Mouse (Mus musculus): ENCODE measurements around the gene Ttc21b.
"Not testable (repeated sequence)": the region's sequence is repeated elsewhere in the genome, so short reads cannot be mapped to it uniquely, and the experiment has no call there.

Ttc21b gene

DNA sequence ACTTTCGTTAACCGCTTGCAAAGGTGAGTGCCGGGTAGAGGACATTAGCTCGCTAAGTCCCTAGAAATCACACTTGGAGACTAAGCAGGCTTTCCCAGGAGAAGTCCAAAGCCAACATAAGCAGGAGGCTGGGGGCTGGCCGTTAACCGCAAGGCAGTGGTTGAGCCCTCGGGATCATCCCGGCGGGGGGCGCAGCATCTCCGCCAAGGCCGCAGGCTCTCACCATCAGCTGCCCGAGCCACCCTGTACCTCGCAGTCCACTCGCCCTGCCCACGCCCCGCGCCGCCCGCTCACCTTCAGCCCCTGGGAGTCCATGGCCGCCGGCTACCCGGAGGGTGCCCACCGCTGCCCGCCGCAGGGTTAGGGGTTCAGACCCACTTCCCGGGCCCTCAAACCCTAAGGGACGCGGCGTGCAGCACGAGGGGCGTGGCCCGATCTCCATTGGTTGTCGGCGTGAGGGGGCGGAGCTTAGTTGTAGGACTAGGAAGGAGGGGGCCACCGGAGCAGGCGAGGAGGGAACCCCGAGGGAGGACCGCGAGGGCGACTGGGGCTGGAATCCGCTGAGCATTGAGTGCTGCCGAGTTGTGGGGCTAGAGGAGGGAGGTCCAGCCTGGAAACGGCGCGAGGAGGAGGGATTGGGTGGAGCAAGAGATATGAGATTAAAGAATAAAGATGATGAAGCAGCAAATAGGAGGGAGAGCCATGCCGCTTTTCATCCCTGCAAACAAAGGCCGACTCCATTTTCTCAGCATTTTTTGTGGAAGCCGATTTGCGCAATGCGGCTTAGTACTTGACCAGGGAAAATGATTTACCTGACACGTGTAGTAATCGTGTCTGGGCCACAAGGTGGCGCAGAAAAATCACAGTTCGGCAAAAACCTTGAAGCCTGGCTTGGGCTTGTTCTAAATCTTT is at the start of gene Ttc21b:
TSS of gene Ttc21b (minus strand) at position 398 of the 912 bp plus-strand sequence.
- peak; percentile 99 for DNase-seq

- DNase-seq = no peak
Measured at GRCm38 (mm10) chr2:66272551-66272950, 16.1 kb upstream of the Ttc21b start.

DNA sequence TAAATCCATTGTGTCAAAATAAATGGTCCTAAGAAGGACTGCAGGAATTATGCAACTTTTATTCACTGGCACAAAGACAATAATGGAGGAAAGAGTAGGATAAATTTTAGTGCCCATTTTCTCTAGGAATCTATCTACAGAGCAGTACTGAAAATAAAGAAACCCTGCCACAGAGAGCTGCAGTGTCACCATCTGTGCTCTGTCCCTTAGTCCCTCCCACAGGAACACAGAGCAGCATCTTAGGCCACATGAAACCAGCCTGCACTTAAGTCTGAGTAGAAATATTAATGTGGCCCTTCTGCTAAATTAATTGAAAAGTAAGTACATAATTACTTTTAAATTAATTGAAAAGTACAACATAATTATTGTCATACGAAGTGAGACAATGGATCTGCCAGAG is 12.4 kb downstream of the Ttc21b start:
- DNase-seq = no peak

DNA sequence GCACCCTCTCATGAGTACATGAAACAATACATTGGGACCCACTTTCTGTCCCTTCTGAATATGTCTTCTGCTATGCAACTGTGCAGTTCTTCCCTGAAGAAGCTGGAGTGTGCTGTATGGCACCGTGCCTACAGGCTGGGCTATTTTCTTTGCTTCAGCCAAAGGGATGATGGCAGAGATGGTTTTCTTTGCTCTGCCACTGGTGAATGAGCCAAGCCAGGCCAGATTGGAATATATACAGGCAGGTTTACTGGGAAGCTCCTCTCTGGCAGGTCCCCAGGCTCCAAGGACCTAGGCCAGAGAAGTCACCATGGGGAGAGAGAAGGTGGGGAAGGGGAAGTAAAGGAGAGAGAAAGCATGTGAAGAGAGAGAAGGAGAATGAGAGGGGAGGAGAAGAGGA is 16.1 kb downstream of the Ttc21b start:
- no peak for DNase-seq

- DNase-seq = no peak
Measured at GRCm38 (mm10) chr2:66238886-66239285, 17.5 kb downstream of the Ttc21b start.

DNA sequence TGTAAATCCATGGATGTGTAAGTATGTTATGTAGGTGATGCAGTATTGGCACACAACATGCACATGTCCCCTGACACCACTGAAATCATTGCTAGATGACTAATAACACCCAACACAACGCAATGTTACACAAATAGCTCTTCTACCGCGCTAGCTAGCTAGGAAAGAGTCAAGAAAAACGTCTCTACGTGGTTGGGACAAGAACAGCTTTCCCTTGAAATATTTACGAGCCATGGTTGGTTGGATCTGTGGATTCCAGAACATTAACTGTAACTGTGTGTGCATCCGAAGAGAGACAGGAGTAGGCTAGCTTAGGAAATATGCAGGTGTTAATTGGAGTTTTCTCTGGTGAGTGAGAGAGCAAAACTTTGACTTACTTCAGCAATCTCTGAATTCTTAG is 35.5 kb downstream of the Ttc21b start:
- no peak for DNase-seq

DNA sequence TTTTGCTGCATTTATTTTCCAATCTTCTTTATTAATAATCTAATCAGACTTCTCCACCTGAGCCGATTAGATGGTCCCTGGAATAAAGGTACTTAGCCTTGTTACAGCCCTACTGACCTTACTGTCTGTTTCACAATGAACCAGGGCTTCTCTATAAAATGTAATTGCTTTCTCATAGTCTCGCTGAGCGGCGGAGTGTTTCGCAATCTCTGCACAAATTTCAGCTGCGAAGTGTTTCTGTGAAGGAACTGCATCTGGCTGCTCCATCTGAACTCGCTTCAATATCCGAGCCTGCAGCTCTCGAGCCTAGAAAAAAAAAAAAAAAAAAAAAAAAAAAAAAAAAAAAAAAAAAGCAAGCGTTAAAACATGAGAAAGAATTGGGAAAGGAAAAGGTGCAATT is 46.5 kb downstream of the Ttc21b start:
- DNase-seq = no peak

DNA sequence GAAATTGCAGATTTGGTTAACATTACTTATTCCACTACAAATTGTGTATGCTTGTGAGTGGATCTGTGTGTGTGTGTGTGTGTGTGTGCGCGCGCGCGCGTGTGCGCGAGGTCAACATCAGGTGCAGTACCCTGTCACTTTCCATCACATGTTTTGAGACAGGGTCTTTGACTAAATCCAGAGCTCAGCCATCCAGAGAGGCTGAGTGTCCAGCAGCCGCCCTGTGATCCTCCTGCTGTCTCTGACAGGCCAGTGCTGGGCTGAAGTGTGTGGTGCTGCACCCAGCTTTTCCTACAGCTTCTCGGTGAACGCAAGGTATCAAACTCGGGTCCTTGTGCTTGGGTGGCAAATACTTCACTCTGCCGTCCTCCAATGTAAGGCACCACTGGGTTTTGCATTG is 47.1 kb downstream of the Ttc21b start:
- no peak for DNase-seq

DNA sequence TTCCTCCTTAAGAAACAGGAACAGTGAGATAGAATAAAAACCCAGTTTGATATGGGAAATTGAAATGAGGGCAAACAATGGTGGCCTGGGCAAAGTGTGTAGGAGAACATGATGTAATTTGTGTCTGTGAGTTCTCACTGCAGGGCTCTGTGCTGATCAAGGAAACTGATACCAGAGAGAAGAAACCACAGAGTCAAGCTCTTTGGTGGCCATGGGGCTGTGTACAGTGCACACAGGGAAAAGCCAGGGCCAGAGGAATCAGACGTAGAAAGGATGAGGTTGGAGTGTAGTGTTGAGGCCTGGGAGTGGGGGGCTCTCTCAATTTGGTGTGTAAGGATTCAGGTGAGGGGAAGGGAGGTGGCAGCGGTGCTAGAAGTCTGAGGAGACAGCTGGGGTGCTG is 49.6 kb downstream of the Ttc21b start:
- no peak for DNase-seq

DNA sequence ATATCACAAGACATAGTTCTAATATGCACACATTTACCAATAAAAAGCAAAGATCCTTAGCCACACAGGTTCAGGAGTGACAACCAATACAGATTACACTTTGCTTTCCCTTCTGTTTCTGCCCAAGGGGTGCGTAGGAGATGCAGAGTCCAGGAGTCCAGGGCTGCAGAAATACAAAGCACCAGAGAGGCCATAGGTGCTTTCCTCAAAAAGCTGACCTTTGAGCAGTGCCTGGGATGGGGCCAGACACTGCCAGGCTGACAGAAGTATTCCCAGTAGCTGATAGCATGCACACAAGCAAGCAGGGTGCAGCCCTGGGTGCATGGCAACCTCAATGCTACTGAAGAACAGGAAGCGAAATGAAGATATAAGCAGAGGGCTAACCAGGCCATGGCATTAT is 52.2 kb downstream of the Ttc21b start:
- DNase-seq = no peak

- DNase-seq = no peak
Measured at GRCm38 (mm10) chr2:66200195-66200594, 56.2 kb downstream of the Ttc21b start.

DNA sequence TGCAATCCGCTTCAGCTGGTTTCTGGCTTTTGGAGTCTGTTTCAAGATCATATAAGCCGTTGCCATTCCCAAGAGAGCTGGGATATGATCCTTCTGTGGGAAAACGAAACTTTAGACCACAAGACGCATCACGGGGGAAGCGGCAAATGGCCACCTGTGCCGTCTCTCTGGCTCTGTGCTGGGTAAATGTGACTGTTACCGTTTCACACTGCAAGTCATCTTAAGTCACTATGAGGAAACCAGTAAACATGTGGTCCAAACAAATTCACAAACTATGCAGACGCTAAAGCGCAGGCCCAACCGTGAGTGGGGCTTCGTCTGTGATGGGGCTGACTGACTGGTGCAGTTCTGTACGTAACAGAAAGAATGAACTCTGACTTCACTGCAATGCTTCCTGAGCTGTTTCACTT is 64.7 kb downstream of the Ttc21b start:
- no peak for DNase-seq

DNA sequence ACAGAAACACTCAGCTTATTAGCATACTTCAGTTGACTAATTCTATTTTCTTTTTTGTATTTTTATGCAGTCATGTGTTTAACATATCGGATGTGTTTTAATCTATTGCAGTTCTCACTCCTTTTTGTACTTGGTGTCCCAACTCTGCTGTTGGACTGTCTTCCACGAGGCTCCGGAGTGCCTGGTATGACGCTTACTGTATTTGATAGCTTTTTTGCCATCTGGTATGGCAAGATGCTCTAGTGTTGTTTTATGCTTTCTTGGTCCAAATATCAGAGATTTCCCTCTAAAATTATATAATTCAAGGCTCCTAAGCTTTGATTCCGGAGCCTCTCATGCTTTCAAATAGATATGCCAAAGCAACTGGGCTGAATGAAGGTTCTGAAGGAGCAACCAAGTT is 66.3 kb downstream of the Ttc21b start:
- no peak for DNase-seq

DNA sequence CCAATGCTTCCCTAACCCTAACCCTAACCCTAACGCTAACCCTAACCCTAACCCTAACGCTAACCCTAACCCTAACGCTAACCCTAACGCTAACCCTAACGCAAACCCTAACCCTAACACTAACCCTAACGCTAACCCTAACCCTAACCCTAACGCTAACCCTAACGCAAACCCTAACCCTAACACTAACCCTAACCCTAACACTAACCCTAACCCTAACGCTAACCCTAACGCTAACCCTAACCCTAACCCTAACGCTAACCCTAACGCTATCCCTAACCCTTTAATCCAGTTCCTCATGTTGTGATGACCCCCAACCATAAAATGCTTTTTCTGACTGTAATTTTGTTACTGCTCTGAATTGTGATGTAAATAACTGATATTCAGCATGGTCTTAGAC is 67.2 kb downstream of the Ttc21b start:
- not testable (repeated sequence) for DNase-seq

DNA sequence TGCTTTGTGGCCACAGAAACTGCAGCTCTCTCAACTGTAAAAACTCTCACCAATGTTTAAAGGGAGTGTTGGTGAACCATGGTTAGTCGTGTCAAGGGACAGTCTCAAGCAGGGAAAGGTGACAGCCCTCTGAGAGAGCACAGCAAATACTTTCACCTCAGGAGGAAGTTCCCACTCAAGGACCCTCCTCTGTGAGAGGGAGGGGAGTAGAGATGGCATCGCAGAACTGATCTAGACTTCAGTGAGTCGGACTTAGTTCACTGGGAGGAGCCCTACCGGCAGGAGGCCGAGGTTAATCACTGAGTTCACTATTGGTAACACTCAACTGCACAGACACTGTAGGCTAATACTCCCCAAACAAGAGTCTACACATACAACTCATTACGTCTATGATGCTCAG is 68.9 kb downstream of the Ttc21b start:
- DNase-seq = no peak

DNA sequence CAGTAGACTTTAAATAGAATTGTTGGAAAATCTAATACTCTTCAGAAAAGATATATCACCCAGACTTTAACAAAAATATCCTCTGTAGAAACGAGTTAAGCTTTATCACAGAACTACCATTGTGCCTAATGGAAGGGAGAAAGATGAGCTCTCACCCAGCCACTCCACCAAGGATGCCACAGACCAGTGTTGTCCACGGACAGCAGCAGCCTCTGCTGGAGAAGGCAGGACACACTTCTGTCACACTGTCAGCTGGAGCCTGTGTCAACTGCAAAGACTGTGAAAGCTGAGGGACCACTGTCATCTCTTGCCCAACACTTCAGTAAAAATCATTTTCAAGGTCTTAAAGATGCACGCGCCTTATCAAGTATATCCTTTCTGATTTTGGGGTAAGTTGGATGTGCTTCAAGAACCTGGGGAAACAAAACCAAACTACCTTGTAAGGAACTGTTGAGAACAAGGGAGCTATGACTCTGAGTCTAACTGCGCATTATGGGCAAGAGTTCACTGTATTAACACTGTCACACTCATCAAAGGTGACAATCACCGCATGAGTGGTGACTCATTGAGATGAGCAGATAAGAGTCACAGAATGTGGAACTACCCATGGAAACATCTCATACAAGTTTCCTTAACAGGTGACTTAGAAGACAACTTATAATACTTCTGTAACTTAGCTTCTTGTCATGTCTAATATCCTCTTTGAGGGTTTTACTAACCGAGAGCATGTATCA is 71.8 kb downstream of the Ttc21b start:
- no peak for DNase-seq

- peak; percentile 77 for DNase-seq
Measured at GRCm38 (mm10) chr2:66180293-66180692, 76.1 kb downstream of the Ttc21b start.

DNA sequence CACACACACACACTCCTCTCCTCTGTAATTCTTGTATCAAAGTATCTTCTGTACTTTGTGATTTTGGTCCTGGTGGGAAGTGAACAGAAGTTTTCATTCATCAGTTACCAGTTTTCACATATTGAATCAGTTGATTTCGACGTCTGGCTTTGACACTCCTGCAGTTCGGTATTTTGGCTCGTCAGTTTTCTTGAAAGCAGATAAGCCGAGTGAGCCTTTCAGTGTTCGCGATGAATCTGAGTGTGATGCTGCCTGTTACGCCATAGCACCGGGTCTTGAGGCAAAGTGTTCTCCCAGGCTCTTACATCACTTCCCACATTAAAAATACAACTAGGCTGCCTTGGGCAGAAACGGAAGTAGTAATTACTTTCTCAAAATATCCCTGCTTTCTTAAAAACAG is 76.6 kb downstream of the Ttc21b start:
- DNase-seq = no peak

- no peak for DNase-seq
Measured at GRCm38 (mm10) chr2:66178848-66179215, 77.6 kb downstream of the Ttc21b start.

DNA sequence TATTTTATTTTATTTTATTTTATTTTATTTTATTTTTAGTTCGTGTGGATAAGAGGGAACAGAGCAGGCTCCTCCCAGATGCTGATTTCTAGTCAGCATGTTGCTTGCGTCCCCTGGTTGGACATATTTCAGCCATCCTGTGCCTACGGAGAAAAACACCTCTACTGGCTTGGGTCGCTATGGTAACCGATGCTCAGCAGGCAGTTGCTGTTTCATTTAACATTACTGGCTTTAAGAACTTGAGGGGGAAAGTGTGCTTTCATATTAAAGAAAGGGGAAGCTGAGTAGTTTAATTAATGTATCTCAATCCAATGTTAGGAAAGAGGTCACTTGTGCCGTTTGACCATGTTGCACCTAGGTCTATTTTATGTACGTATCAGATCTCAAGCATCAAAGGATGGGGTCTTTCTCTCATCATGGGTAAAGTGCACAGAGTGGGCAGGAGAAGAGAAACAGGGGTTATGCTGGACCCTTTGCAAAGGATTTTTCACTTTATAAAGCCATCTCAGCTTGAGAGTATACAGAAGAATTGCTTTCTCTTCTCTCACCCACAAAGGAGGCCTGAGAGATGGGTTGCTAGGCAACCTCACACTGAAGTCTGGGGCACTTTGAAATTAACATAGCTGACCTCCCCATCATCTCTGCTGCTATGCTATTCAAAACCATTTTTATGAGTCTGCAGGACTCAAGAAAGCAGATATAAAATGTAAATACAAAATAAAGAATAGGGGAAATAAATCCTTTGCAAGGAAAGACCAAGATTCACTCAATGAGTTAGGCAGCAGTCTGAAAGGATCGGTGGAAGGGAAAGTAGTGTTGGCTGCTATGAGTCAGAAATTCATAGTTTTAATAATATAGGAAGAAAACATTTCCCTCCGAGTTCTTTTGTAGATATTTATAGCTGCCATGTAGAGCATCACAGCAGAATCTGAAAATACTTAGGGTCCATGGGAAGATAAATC is 78.2 kb downstream of the Ttc21b start:
- DNase-seq = peak; percentile 70

DNA sequence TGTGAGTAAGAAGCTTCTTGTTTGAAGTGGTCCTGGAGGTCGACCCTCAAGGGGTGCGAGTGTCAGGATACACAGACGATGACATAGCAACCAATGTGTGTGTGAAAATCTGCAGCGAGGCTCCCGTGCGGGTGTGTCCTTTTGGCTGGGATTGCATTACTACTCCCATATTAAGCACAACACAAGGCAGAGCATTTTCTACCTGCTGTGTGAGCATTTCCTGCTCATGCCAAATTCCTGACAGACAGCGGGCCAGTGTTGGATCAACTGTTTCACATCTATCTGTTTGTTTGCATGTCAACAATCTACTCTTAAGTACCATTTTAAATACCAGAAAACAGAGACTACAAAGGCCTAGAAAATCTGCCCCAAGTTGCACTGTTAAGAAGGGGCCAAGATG is 79.4 kb downstream of the Ttc21b start:
- DNase-seq = no peak

DNA sequence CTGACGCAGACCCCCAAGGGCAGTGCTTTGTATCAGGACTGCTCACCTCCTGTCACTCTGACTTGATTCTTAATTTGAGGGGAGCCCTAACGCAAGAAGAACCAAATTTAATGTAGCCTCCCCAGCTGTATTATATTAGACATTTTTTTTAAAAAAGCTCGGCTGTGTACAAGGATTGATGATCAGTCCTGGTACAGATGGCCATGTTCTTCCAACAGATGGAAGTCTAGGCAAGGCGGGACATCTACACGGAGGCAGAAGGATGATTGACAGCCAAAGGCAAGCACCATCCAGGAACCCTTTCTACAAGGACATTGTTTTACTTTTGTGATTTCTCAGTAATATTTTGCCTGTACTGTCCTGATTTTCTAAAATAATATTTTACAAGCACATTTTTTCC is 83.3 kb downstream of the Ttc21b start:
- DNase-seq = no peak

GRCm38 (mm10) chr2:66171643-66172042 is 84.8 kb downstream of the Ttc21b start:
- no peak for DNase-seq

Measured in embryo, embryonic 11 days (tissue).